Comparison of ENCODE assay signal across 18 mouse cellular contexts in genomic region chr14:29097776-29098175, GRCm38 (mm10).
DNase-seq lines count a peak whose midpoint lies in the region; ATAC-seq and TF ChIP-seq lines count a peak whose summit lies in the region.
"Had no signal": no experiment of that assay in that cellular context is flagged by ENCODE, and none has a peak within 500 bp of the region (broad histone marks: within the 10 kb centered on the region; RNA-seq: fewer than 3 reads in every experiment).

No protein-coding gene starts in this region.

- H3K27me3 ChIP-seq in forebrain, embryonic 11.5 days (ENCODE audit: control insufficient read depth, insufficient read depth, low read length) = no peaks in the 10 kb centered on the region
- no peaks in the 10 kb centered on the region for H3K27me3 ChIP-seq in forebrain, embryonic 15.5 days
- H3K27me3 ChIP-seq: heart, embryonic 13.5 days had no signal

- WGBS in forebrain, embryonic 11.5 days = 85% methylated on average over 12 of the region's 12 CpGs
- 51% methylated on average over 12 of the region's 12 CpGs for WGBS in forebrain, embryonic 15.5 days

- no peak for TF ChIP-seq CTCF in layer of hippocampus, adult 2 months (conservative IDR thresholded peaks at IDR 0.05)

- H3K27ac ChIP-seq in forebrain, embryonic 11.5 days (ENCODE audit: low read depth, low read length) = no peak overlapping the region
- no peak overlapping the region for H3K27ac ChIP-seq in forebrain, embryonic 15.5 days (replicated peaks)
- H3K27ac ChIP-seq in layer of hippocampus, adult 2 months = peak overlapping the region; percentile 4; the same call in 1 of the 2 replicates
- H3K27ac ChIP-seq in ES-E14 (ENCODE audit: insufficient read depth, low read depth, low read length, poor library complexity, severe bottlenecking) = no peak overlapping the region
- H3K27ac ChIP-seq: embryonic facial prominence, embryonic 10.5 days; heart, embryonic 13.5 days had no signal

- no peak overlapping the region for H3K4me3 ChIP-seq in forebrain, embryonic 11.5 days (ENCODE audit: low read depth, low read length)
- H3K4me3 ChIP-seq in forebrain, embryonic 15.5 days = no peak overlapping the region
- no peak overlapping the region for H3K4me3 ChIP-seq in layer of hippocampus, adult 2 months
- no peak overlapping the region for H3K4me3 ChIP-seq in ES-E14 (ENCODE audit: insufficient read depth in 1 of 2, low read depth in 1 of 2, low read length in 2 of 2, poor library complexity in 1 of 2, severe bottlenecking in 1 of 2)
- H3K4me3 ChIP-seq: embryonic facial prominence, embryonic 10.5 days; heart, embryonic 13.5 days; hindbrain, embryonic 15.5 days had no signal

- no peak for ATAC-seq in forebrain, embryonic 11.5 days (replicated peaks; ENCODE audit: low FRiP score)
- no peak for ATAC-seq in forebrain, embryonic 15.5 days (replicated peaks)
- ATAC-seq in CD4-positive, CD25-positive, alpha-beta regulatory T cell, adult 4 months = no peak
- ATAC-seq: forebrain, embryonic 14.5 days had no signal

- no peak overlapping the region for H3K4me2 ChIP-seq in forebrain, embryonic 11.5 days (ENCODE audit: low read depth, low read length, severe bottlenecking)
- no peak overlapping the region for H3K4me2 ChIP-seq in forebrain, embryonic 15.5 days (replicated peaks)
- H3K4me2 ChIP-seq: heart, embryonic 13.5 days; hindbrain, embryonic 15.5 days had no signal

- H3K36me3 ChIP-seq in forebrain, embryonic 11.5 days (ENCODE audit: control insufficient read depth, insufficient read depth, low read length) = no peaks in the 10 kb centered on the region
- no peaks in the 10 kb centered on the region for H3K36me3 ChIP-seq in forebrain, embryonic 15.5 days
- no peaks in the 10 kb centered on the region for H3K36me3 ChIP-seq in ES-E14 (ENCODE audit: control insufficient read depth, insufficient read depth, low read length, poor library complexity, severe bottlenecking)
- H3K36me3 ChIP-seq: embryonic facial prominence, embryonic 10.5 days; heart, embryonic 13.5 days; hindbrain, embryonic 15.5 days had no signal

- peak; percentile 33 for DNase-seq in forebrain, embryonic 11.5 days (ENCODE audit: low spot score)
- no peak for DNase-seq in layer of hippocampus, adult 2 months (ENCODE audit: low spot score in 2 of 2)
- no peak for DNase-seq in layer of hippocampus, postnatal 36 days
- no peak for DNase-seq in ES-E14 (ENCODE audit: low read depth, low spot score)
- peak; percentile 35 for DNase-seq in adrenal gland, postnatal 10 days
- no peak for DNase-seq in left cerebral cortex, adult 18-20 months (ENCODE audit: low spot score in 2 of 2)
- DNase-seq: cerebellum, adult 18-20 months; cerebellum, adult 9-11 months; cerebellum, postnatal 36 days; gastrocnemius, postnatal 36 days; heart, adult 11 months; heart, postnatal 36 days had no signal

- no peak overlapping the region for H3K9ac ChIP-seq in forebrain, embryonic 11.5 days (ENCODE audit: low read length)
- H3K9ac ChIP-seq in forebrain, embryonic 15.5 days (replicated peaks) = no peak overlapping the region
- no peak overlapping the region for H3K9ac ChIP-seq in ES-E14 (ENCODE audit: insufficient read depth, low read depth, low read length, poor library complexity, severe bottlenecking)
- H3K9ac ChIP-seq: heart, embryonic 13.5 days; hindbrain, embryonic 15.5 days had no signal

- in situ Hi-C loops in ES-E14 (cut with MboI; ENCODE audit: low sequenced_read_pairs in 2 of 2, unreplicated experiment in 2 of 2) = no loop called here

- H3K4me1 ChIP-seq in forebrain, embryonic 11.5 days (replicated peaks; ENCODE audit: control insufficient read depth, insufficient read depth, low read length) = no peaks in the 10 kb centered on the region
- H3K4me1 ChIP-seq in forebrain, embryonic 15.5 days = no peaks in the 10 kb centered on the region
- no peaks in the 10 kb centered on the region for H3K4me1 ChIP-seq in ES-E14 (ENCODE audit: control insufficient read depth in 2 of 2, insufficient read depth in 2 of 2, low read length in 2 of 2, poor library complexity in 1 of 2)

- H3K9me3 ChIP-seq in forebrain, embryonic 11.5 days (ENCODE audit: control insufficient read depth, low read length) = no peaks in the 10 kb centered on the region
- H3K9me3 ChIP-seq in forebrain, embryonic 15.5 days = no peaks in the 10 kb centered on the region
- no peaks in the 10 kb centered on the region for H3K9me3 ChIP-seq in ES-E14 (ENCODE audit: control insufficient read depth, insufficient read depth, low read depth, low read length)
- H3K9me3 ChIP-seq: embryonic facial prominence, embryonic 10.5 days; heart, embryonic 13.5 days; hindbrain, embryonic 15.5 days had no signal

TF ChIP-seq in ES-E14, 5 proteins besides CTCF, POLR2A, EP300 and RAD21:
- 0 out of 2 replicates have a peak, but pooled peaks have one; percentile 44 for TF ChIP-seq ZNF384 (IDR thresholded peaks at IDR 0.05; ENCODE audit: low read depth, low read length)
- TF ChIP-seq ZC3H11A (IDR thresholded peaks at IDR 0.05; ENCODE audit: borderline replicate concordance, low read depth, low read length) = no peak

Comparison
In these comparisons a context has a peak if more than half of its experiments do, and no peak if none do; other contexts are left out.
1. DNase-seq: peak in forebrain, embryonic 11.5 days (single experiment) and adrenal gland, postnatal 10 days (single experiment); none in layer of hippocampus, adult 2 months (0 of 2), layer of hippocampus, postnatal 36 days (0 of 2), ES-E14 (single experiment) and left cerebral cortex, adult 18-20 months (0 of 2).